In genomic region chr5:149525055-149525785, GRCm38 (mm10) we compare ENCODE assay signal across 7 mouse cellular contexts. TPM values are rescaled to one million over a fixed set of nuclear protein-coding genes. Genes with fewer than 3 reads are reported as not detected.
DNase-seq lines count a peak whose midpoint lies in the region; ATAC-seq lines count a peak whose summit lies in the region.

No protein-coding gene starts in this region.

- no peaks in the 10 kb centered on the region for H3K27me3 ChIP-seq in limb, embryonic 12.5 days
- H3K27me3 ChIP-seq in limb, embryonic 10.5 days (ENCODE audit: low read depth, poor library complexity, severe bottlenecking): no peaks in the 10 kb centered on the region
- H3K27me3 ChIP-seq in hindbrain, embryonic 12.5 days: peaks cover 8% of the 10 kb centered on the region; the same call in 1 of the 2 replicates
- H3K27me3 ChIP-seq in neural tube, embryonic 14.5 days (ENCODE audit: control insufficient read depth, insufficient read depth, low read length): no peaks in the 10 kb centered on the region

- no peak for DNase-seq in limb, embryonic 10.5 days (ENCODE audit: low spot score)
- peak; percentile 64 for DNase-seq in R1 (ENCODE audit: low read depth, low spot score)
- no peak for DNase-seq in kidney, postnatal 36 days
- no peak for DNase-seq in layer of hippocampus, adult 8-10 months (ENCODE audit: low spot score in 2 of 2)

- ATAC-seq in limb, embryonic 12.5 days (ENCODE audit: insufficient number of reproducible peaks, insufficient read depth, low FRiP score, low TSS enrichment, low read depth): no peak
- ATAC-seq in hindbrain, embryonic 12.5 days (ENCODE audit: low FRiP score): no peak
- no peak for ATAC-seq in neural tube, embryonic 14.5 days (ENCODE audit: low read depth)

- H3K4me1 ChIP-seq in limb, embryonic 12.5 days (replicated peaks): peaks cover 23% of the 10 kb centered on the region
- peaks cover 18% of the 10 kb centered on the region for H3K4me1 ChIP-seq in limb, embryonic 10.5 days
- H3K4me1 ChIP-seq in hindbrain, embryonic 12.5 days: peaks cover 57% of the 10 kb centered on the region
- H3K4me1 ChIP-seq in neural tube, embryonic 14.5 days (ENCODE audit: control insufficient read depth, insufficient read depth, low read length): peaks cover 36% of the 10 kb centered on the region

- no peak overlapping the region for H3K27ac ChIP-seq in limb, embryonic 12.5 days
- no peak overlapping the region for H3K27ac ChIP-seq in limb, embryonic 10.5 days
- H3K27ac ChIP-seq in hindbrain, embryonic 12.5 days: 0 out of 2 replicates have a peak overlapping the region, but pooled peaks have one; percentile 17
- peak overlapping the region; percentile 35; the same call in 1 of the 2 replicates for H3K27ac ChIP-seq in neural tube, embryonic 14.5 days (ENCODE audit: low read depth, low read length)

- no peaks in the 10 kb centered on the region for H3K36me3 ChIP-seq in limb, embryonic 12.5 days
- H3K36me3 ChIP-seq in limb, embryonic 10.5 days: no peaks in the 10 kb centered on the region
- no peaks in the 10 kb centered on the region for H3K36me3 ChIP-seq in hindbrain, embryonic 12.5 days
- H3K36me3 ChIP-seq in neural tube, embryonic 14.5 days (ENCODE audit: control insufficient read depth, insufficient read depth, low read length): no peaks in the 10 kb centered on the region

- 56% methylated on average over 6 of the region's 6 CpGs for WGBS in limb, embryonic 12.5 days
- 56% methylated on average over 6 of the region's 6 CpGs for WGBS in limb, embryonic 10.5 days
- 46% methylated on average over 6 of the region's 6 CpGs for whole genome bisulfite sequencing in hindbrain, embryonic 12.5 days
- WGBS in neural tube, embryonic 14.5 days: 48% methylated on average over 6 of the region's 6 CpGs

- H3K4me2 ChIP-seq in limb, embryonic 12.5 days: peak overlapping the region; percentile 32
- peak overlapping the region; percentile 31 for H3K4me2 ChIP-seq in hindbrain, embryonic 12.5 days (replicated peaks)
- H3K4me2 ChIP-seq in neural tube, embryonic 14.5 days (ENCODE audit: low read depth, low read length): no peak overlapping the region

- H3K9me3 ChIP-seq in limb, embryonic 12.5 days: no peaks in the 10 kb centered on the region
- H3K9me3 ChIP-seq in limb, embryonic 10.5 days (replicated peaks): no peaks in the 10 kb centered on the region
- no peaks in the 10 kb centered on the region for H3K9me3 ChIP-seq in hindbrain, embryonic 12.5 days (replicated peaks)
- no peaks in the 10 kb centered on the region for H3K9me3 ChIP-seq in neural tube, embryonic 14.5 days (ENCODE audit: control insufficient read depth, low read length)

- no peak overlapping the region for H3K9ac ChIP-seq in limb, embryonic 12.5 days (replicated peaks)
- no peak overlapping the region; the same call in 1 of the 2 replicates for H3K9ac ChIP-seq in hindbrain, embryonic 12.5 days
- H3K9ac ChIP-seq in neural tube, embryonic 14.5 days (replicated peaks; ENCODE audit: low read depth, low read length): no peak overlapping the region

- no peak overlapping the region for H3K4me3 ChIP-seq in limb, embryonic 12.5 days (replicated peaks)
- H3K4me3 ChIP-seq in limb, embryonic 10.5 days: no peak overlapping the region
- no peak overlapping the region for H3K4me3 ChIP-seq in hindbrain, embryonic 12.5 days
- no peak overlapping the region for H3K4me3 ChIP-seq in neural tube, embryonic 14.5 days (ENCODE audit: low read depth, low read length)

RNA-seq across cellular contexts. Expression of gene Wdr95, which starts 3.3 kb away (rescaled TPM):
- not detected in 2 replicates for polyA plus RNA-seq in limb, embryonic 12.5 days (2016; fragmentation: Nextera tagmentation; extraction: Ambion mirVana)
- not detected in 2 replicates for polyA plus RNA-seq in limb, embryonic 10.5 days (2016; fragmentation: Nextera tagmentation; extraction: Ambion mirVana)
- not detected in 2 replicates for polyA plus RNA-seq in hindbrain, embryonic 12.5 days (2016; fragmentation: Nextera tagmentation; extraction: Ambion mirVana)
- polyA plus RNA-seq in neural tube, embryonic 14.5 days (2014; fragmentation: Nextera tagmentation; extraction: Ambion mirVana): 0.25 and 0.50 TPM in 2 replicates
- under 1 TPM; 0.18 to 0.90 (median 0.44) TPM for total RNA-seq in layer of hippocampus, adult 8-10 months (2022)

Comparison
In these comparisons a context has a peak if more than half of its experiments do, and no peak if none do; other contexts are left out.
1. H3K27ac ChIP-seq: peak in hindbrain, embryonic 12.5 days (single experiment) and neural tube, embryonic 14.5 days (single experiment); none in limb, embryonic 12.5 days (single experiment) and limb, embryonic 10.5 days (single experiment).